18 mouse cellular contexts compared by ENCODE assay signal in the genomic region with DNA sequence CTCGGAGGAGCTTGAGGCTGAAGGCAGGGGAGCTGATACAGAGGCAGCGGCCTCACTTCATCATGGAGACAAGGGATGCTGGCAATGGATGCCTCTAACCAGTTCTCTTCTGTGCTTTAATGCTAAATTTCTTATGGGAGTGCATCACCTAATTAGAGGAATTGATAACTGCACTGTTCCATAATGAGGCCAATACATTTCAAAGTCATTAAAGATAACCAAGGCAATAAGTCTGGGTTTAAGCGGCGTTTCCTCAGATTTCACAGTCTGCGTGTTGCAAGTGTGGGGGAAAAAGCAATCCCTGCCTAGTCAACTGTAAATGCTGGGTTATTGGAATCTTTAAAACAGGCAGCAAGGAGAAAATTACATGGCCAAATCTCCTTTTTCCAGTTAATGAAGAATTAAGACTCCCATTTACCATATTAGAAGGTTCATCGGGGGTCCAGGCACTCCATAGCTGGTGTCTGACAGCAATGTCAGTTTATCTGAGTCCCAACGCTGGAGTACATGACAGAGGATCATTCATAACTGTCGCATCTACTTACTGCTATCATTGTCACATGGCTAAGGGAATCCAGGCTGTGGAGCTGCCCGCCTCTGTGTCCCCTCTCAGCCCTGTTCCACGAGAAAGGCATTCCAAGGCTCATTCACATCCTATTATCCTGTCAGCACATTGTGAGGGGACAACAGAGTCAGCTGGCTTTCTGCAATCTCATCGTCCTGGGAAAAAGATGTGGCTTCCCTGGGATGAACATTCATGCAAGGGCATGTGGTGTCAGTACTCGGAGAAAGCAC.
DNase-seq lines count a peak whose midpoint lies in the region; ATAC-seq and TF ChIP-seq lines count a peak whose summit lies in the region.
"Had no signal": no experiment of that assay in that cellular context is flagged by ENCODE, and none has a peak within 500 bp of the region (broad histone marks: within the 10 kb centered on the region; RNA-seq: fewer than 3 reads in every experiment).

No protein-coding gene starts in this region.

- no peak for TF ChIP-seq CTCF in lung, embryonic 14.5 days (IDR thresholded peaks at IDR 0.05; ENCODE audit: low read depth)

- DNase-seq in embryo, embryonic 10 days (ENCODE audit: low spot score): peak; percentile 55
- no peak for DNase-seq in embryo, embryonic 9.5 days (ENCODE audit: extremely low spot score)
- DNase-seq in lung, embryonic 14.5 days: peak; percentile 25
- no peak for DNase-seq in lung, postnatal 10 days
- no peak for DNase-seq in layer of hippocampus, postnatal 10 days (ENCODE audit: low spot score in 2 of 2)
- DNase-seq in thymus, postnatal 0 days (ENCODE audit: low spot score): no peak
- DNase-seq: adrenal gland, postnatal 36 days; cerebellum, adult 9-11 months; heart, adult 18-20 months; heart, postnatal 10 days; liver, embryonic 13.5 days; right cerebral cortex, postnatal 4 days; thymus, postnatal 25 days had no signal

- no peak for ATAC-seq in lung, embryonic 14.5 days (ENCODE audit: insufficient read depth)
- peak; percentile 53 for ATAC-seq in midbrain, embryonic 13.5 days
- ATAC-seq in neural tube, embryonic 15.5 days (ENCODE audit: low FRiP score): no peak
- ATAC-seq: CD4-positive, CD25-positive, alpha-beta regulatory T cell, adult 4 months had no signal

- H3K27me3 ChIP-seq in lung, embryonic 14.5 days (ENCODE audit: insufficient read depth, low read length): no peaks in the 10 kb centered on the region
- 0 out of 2 replicates have a peak, but pooled peaks cover 4% of the 10 kb centered on the region for H3K27me3 ChIP-seq in midbrain, embryonic 13.5 days
- no peaks in the 10 kb centered on the region for H3K27me3 ChIP-seq in neural tube, embryonic 15.5 days (replicated peaks)
- H3K27me3 ChIP-seq: liver, embryonic 13.5 days had no signal

- H3K4me2 ChIP-seq in lung, embryonic 14.5 days: no peak overlapping the region
- no peak overlapping the region for H3K4me2 ChIP-seq in midbrain, embryonic 13.5 days (replicated peaks)
- H3K4me2 ChIP-seq in neural tube, embryonic 15.5 days: no peak overlapping the region
- H3K4me2 ChIP-seq: liver, embryonic 13.5 days had no signal

- H3K4me3 ChIP-seq in lung, embryonic 14.5 days (ENCODE audit: low read depth, low read length): no peak overlapping the region
- no peak overlapping the region for H3K4me3 ChIP-seq in midbrain, embryonic 13.5 days (replicated peaks)
- no peak overlapping the region for H3K4me3 ChIP-seq in neural tube, embryonic 15.5 days (replicated peaks)
- H3K4me3 ChIP-seq: erythroblast, embryonic 14.5 days; liver, embryonic 13.5 days had no signal

- 0 out of 2 replicates have a peak, but pooled peaks cover 2% of the 10 kb centered on the region for H3K4me1 ChIP-seq in lung, embryonic 14.5 days (ENCODE audit: insufficient read depth)
- peaks cover 60% of the 10 kb centered on the region for H3K4me1 ChIP-seq in midbrain, embryonic 13.5 days (replicated peaks)
- H3K4me1 ChIP-seq in neural tube, embryonic 15.5 days: peaks cover 52% of the 10 kb centered on the region
- H3K4me1 ChIP-seq: liver, embryonic 13.5 days had no signal

- H3K9ac ChIP-seq in lung, embryonic 14.5 days: no peak overlapping the region
- H3K9ac ChIP-seq in midbrain, embryonic 13.5 days (replicated peaks): no peak overlapping the region
- H3K9ac ChIP-seq in neural tube, embryonic 15.5 days (replicated peaks): no peak overlapping the region
- H3K9ac ChIP-seq: liver, embryonic 13.5 days had no signal

- 58% methylated on average over 12 of the region's 12 CpGs for WGBS in lung, embryonic 14.5 days
- 34% methylated on average over 12 of the region's 12 CpGs for WGBS in midbrain, embryonic 13.5 days
- WGBS in neural tube, embryonic 15.5 days: 34% methylated on average over 12 of the region's 12 CpGs

- H3K27ac ChIP-seq in lung, embryonic 14.5 days (ENCODE audit: low read depth): no peak overlapping the region
- peak overlapping the region; percentile 31 for H3K27ac ChIP-seq in midbrain, embryonic 13.5 days
- H3K27ac ChIP-seq in neural tube, embryonic 15.5 days (replicated peaks): peak overlapping the region; percentile 39
- H3K27ac ChIP-seq: liver, embryonic 13.5 days had no signal

- no peaks in the 10 kb centered on the region for H3K9me3 ChIP-seq in lung, embryonic 14.5 days (ENCODE audit: low read depth, low read length)
- H3K9me3 ChIP-seq in midbrain, embryonic 13.5 days: no peaks in the 10 kb centered on the region
- no peaks in the 10 kb centered on the region for H3K9me3 ChIP-seq in neural tube, embryonic 15.5 days (replicated peaks)
- H3K9me3 ChIP-seq: liver, embryonic 13.5 days had no signal

- H3K36me3 ChIP-seq in lung, embryonic 14.5 days (ENCODE audit: insufficient read depth): no peaks in the 10 kb centered on the region
- no peaks in the 10 kb centered on the region for H3K36me3 ChIP-seq in midbrain, embryonic 13.5 days
- H3K36me3 ChIP-seq in neural tube, embryonic 15.5 days: no peaks in the 10 kb centered on the region
- H3K36me3 ChIP-seq: G1E; liver, embryonic 13.5 days had no signal

Comparison
In these comparisons a context has a peak if more than half of its experiments do, and no peak if none do; other contexts are left out.
1. DNase-seq: peak in embryo, embryonic 10 days (single experiment) and lung, embryonic 14.5 days (single experiment); none in embryo, embryonic 9.5 days (single experiment), lung, postnatal 10 days (single experiment), layer of hippocampus, postnatal 10 days (0 of 2) and thymus, postnatal 0 days (single experiment).